Mouse (Mus musculus) megakaryocyte, embryonic 14.5 days (primary cell): ENCODE results near the gene Olfr633. TPM values are rescaled to one million over a fixed set of nuclear protein-coding genes. Genes with fewer than 3 reads are reported as not detected.

Experiments
- H3K27me3 ChIP-seq: replicated peaks from 2 replicates; pipeline ENCODE3; 2012; ENCODE audit warnings: inconsistent platforms
- H3K36me3 ChIP-seq: replicated peaks from 2 replicates; pipeline ENCODE3; 2012; ENCODE audit warnings: low read length, inconsistent platforms, mixed read lengths
- H3K4me1 ChIP-seq: 2 replicates; pipeline ENCODE4 v1.6.1; 2012; ENCODE audit warnings: inconsistent platforms
- H3K4me3 ChIP-seq: replicated peaks from 2 replicates; pipeline ENCODE3; 2012; ENCODE audit warnings: moderate library complexity, mild to moderate bottlenecking, inconsistent platforms
- H3K9me3 ChIP-seq: 2 replicates; pipeline ENCODE4 v1.6.1; 2012; ENCODE audit warnings: inconsistent platforms
- FLI1 ChIP-seq: IDR thresholded peaks from 2 replicates; pipeline ENCODE4 v1.6.1; 2012; ENCODE audit warnings: low read length, inconsistent platforms, mixed read lengths
- GATA1 ChIP-seq: IDR thresholded peaks from 3 replicates; pipeline ENCODE4 v1.6.1; 2012; ENCODE audit warnings: mixed read lengths, low read length, inconsistent platforms, borderline replicate concordance
- polyA plus RNA-seq: library from polyadenylated mRNA; stranded (reverse); fragments of >175 nt; gene quantifications from 2 replicates; pipeline ENCODE4 v1.2.3, GENCODE M21; 2012; ENCODE audit warnings: low replicate concordance; ENCODE audit not compliant: insufficient read depth

Gene Olfr633
- polyA plus RNA-seq, 1 experiment = not detected

GRCm38 (mm10) chr7:103998446-103998845 is 54.2 kb downstream of the Olfr633 start, which contains the start of gene Olfr638:
TSS of gene Olfr638 (plus strand) at chr7:103998746.
- no peaks in the 10 kb centered on the region for H3K9me3 ChIP-seq
- TF ChIP-seq FLI1 (no peak), GATA1 (no peak)

More at GRCm38 (mm10) chr7:103998446-103998845, 54.2 kb downstream of the Olfr633 start, which contains the start of gene Olfr638:
- Histone ChIP-seq H3K36me3 (no peaks in the 10 kb centered on the region), H3K4me1 (no peaks in the 10 kb centered on the region), H3K27me3 (no peaks in the 10 kb centered on the region), H3K4me3 (no peak within 1 kb of the TSS)

Other genes with a start within 250 kb of the Olfr633 start
- gene Olfr243, start 229.8 kb upstream of the Olfr633 start, polyA plus RNA-seq = not detected in 2 replicates
- gene Olfr628, start 214.1 kb upstream of the Olfr633 start, polyA plus RNA-seq = not detected in 2 replicates
- gene Olfr629, start 199.5 kb upstream of the Olfr633 start, polyA plus RNA-seq = not detected in 2 replicates
- gene Olfr630, start 187.1 kb upstream of the Olfr633 start, polyA plus RNA-seq = not detected in 2 replicates
- gene Olfr69, start 172.8 kb upstream of the Olfr633 start, polyA plus RNA-seq = not detected in 2 replicates
- not detected in 2 replicates for gene Olfr68, start 164.7 kb upstream of the Olfr633 start, polyA plus RNA-seq
- not detected in 2 replicates for gene Olfr67, start 152.6 kb upstream of the Olfr633 start, polyA plus RNA-seq
- gene Hbb-bt, start 130.4 kb upstream of the Olfr633 start, polyA plus RNA-seq = 492 and 1,761 TPM in 2 replicates
- 423 and 663 TPM in 2 replicates for gene Hbb-bs, start 116.3 kb upstream of the Olfr633 start, polyA plus RNA-seq
- not detected in 2 replicates for gene Hbb-bh2, start 103.9 kb upstream of the Olfr633 start, polyA plus RNA-seq
- not detected in 2 replicates for gene Hbb-bh1, start 101.3 kb upstream of the Olfr633 start, polyA plus RNA-seq
- 3.6 TPM in 1 of 2 replicates, not detected in the other for gene Hbb-y, start 91.2 kb upstream of the Olfr633 start, polyA plus RNA-seq
- gene Olfr66, start 58.2 kb upstream of the Olfr633 start, polyA plus RNA-seq = not detected in 2 replicates
- gene Olfr64, start 50.0 kb upstream of the Olfr633 start, polyA plus RNA-seq = not detected in 2 replicates
- gene Olfr65, start 41.0 kb upstream of the Olfr633 start, polyA plus RNA-seq = not detected in 2 replicates
- not detected in 2 replicates for gene Olfr631, start 15.6 kb upstream of the Olfr633 start, polyA plus RNA-seq
- gene Olfr632, start 10.1 kb upstream of the Olfr633 start, polyA plus RNA-seq = not detected in 2 replicates
- not detected in 2 replicates for gene Olfr635, start 26.7 kb downstream of the Olfr633 start, polyA plus RNA-seq
- gene Olfr638, start 54.3 kb downstream of the Olfr633 start, polyA plus RNA-seq = not detected in 2 replicates
- gene Olfr639, start 72.9 kb downstream of the Olfr633 start, polyA plus RNA-seq = not detected in 2 replicates
- gene Olfr640, start 81.1 kb downstream of the Olfr633 start, polyA plus RNA-seq = not detected in 2 replicates
- not detected in 2 replicates for gene Olfr641, start 91.0 kb downstream of the Olfr633 start, polyA plus RNA-seq
- not detected in 2 replicates for gene Olfr642, start 108.2 kb downstream of the Olfr633 start, polyA plus RNA-seq
- gene 4930516K23Rik, start 117.0 kb downstream of the Olfr633 start, polyA plus RNA-seq = 0.04 TPM in 1 of 2 replicates, not detected in the other
- not detected in 2 replicates for gene Olfr644, start 127.4 kb downstream of the Olfr633 start, polyA plus RNA-seq
- not detected in 2 replicates for gene Olfr645, start 141.0 kb downstream of the Olfr633 start, polyA plus RNA-seq
- 0.13 TPM in 1 of 2 replicates, not detected in the other for gene Olfr646, start 160.4 kb downstream of the Olfr633 start, polyA plus RNA-seq
- gene Ubqln5, start 185.4 kb downstream of the Olfr633 start, polyA plus RNA-seq = not detected in 2 replicates
- not detected in 2 replicates for gene Olfr643, start 193.0 kb downstream of the Olfr633 start, polyA plus RNA-seq
- gene Ubqln3, start 198.8 kb downstream of the Olfr633 start, polyA plus RNA-seq = not detected in 2 replicates
- gene Ubqlnl, start 206.1 kb downstream of the Olfr633 start, polyA plus RNA-seq = 0.06 TPM in 1 of 2 replicates, not detected in the other
- not detected in 2 replicates for gene Olfm5, start 220.4 kb downstream of the Olfr633 start, polyA plus RNA-seq
- not detected in 2 replicates for gene Olfr648, start 239.0 kb downstream of the Olfr633 start, polyA plus RNA-seq